Mouse (Mus musculus) embryonic facial prominence, embryonic 13.5 days (tissue): Measurements from ENCODE around the gene 4930535I16Rik. TPM values are rescaled to one million over a fixed set of nuclear protein-coding genes. Genes with fewer than 3 reads are reported as not detected.
"Not testable (repeated sequence)": the region's sequence is repeated elsewhere in the genome, so short reads cannot be mapped to it uniquely, and the experiment has no call there.

ENCODE experiments used
- ATAC-seq: fragments of 200-750 bp; cut with Nextera tagmentation; 2 replicates; pipeline ENCODE4 v1.8.0; 2017; ENCODE audit warnings: low read depth; ENCODE audit not compliant: insufficient number of reproducible peaks, insufficient read depth, low FRiP score, low TSS enrichment
- H3K27ac ChIP-seq: fragments of 300-500 bp; sonication (generic); 2 replicates; pipeline ENCODE4 v1.5.1; 2015; ENCODE audit warnings: moderate library complexity, mild to moderate bottlenecking, inconsistent platforms
- H3K27me3 ChIP-seq: fragments of 300-500 bp; sonication (generic); 2 replicates; pipeline ENCODE4 v1.6.1; 2015; ENCODE audit warnings: mild to moderate bottlenecking, inconsistent platforms
- H3K36me3 ChIP-seq: fragments of 300-500 bp; sonication (generic); 2 replicates; pipeline ENCODE4 v1.6.1; 2015; ENCODE audit warnings: mild to moderate bottlenecking, inconsistent platforms
- H3K4me1 ChIP-seq: fragments of 300-500 bp; sonication (generic); 2 replicates; pipeline ENCODE4 v1.6.1; 2015; ENCODE audit warnings: inconsistent platforms
- H3K4me2 ChIP-seq: fragments of 300-500 bp; sonication (generic); 2 replicates; pipeline ENCODE4 v1.6.1; 2015; ENCODE audit warnings: moderate library complexity, mild to moderate bottlenecking, inconsistent platforms
- H3K4me3 ChIP-seq: fragments of 300-500 bp; sonication (generic); 2 replicates; pipeline ENCODE4 v1.5.1; 2015; ENCODE audit warnings: mild to moderate bottlenecking, inconsistent platforms
- H3K9ac ChIP-seq: fragments of 300-500 bp; sonication (generic); 2 replicates; pipeline ENCODE4 v1.6.1; 2015; ENCODE audit warnings: mild to moderate bottlenecking, inconsistent platforms
- H3K9me3 ChIP-seq: fragments of 300-500 bp; sonication (generic); 2 replicates; pipeline ENCODE4 v1.6.1; 2016; ENCODE audit warnings: inconsistent platforms
- WGBS: fragments of 180-500 bp; shearing (Covaris S2); methylation state at CpG from one replicate; pipeline ENCODE4 v1.1.7; 2015; ENCODE audit warnings: mixed read lengths; 5-methylcytosine and 5-hydroxymethylcytosine counted together
- polyA plus RNA-seq: library from polyadenylated mRNA; unstranded; fragments of >200 nt; fragmentation: Nextera tagmentation; extraction: Ambion mirVana; gene quantifications from 2 replicates; pipeline ENCODE4 v1.2.1, GENCODE M21; 2015

4930535I16Rik gene
- not detected in 2 replicates for polyA plus RNA-seq

DNA sequence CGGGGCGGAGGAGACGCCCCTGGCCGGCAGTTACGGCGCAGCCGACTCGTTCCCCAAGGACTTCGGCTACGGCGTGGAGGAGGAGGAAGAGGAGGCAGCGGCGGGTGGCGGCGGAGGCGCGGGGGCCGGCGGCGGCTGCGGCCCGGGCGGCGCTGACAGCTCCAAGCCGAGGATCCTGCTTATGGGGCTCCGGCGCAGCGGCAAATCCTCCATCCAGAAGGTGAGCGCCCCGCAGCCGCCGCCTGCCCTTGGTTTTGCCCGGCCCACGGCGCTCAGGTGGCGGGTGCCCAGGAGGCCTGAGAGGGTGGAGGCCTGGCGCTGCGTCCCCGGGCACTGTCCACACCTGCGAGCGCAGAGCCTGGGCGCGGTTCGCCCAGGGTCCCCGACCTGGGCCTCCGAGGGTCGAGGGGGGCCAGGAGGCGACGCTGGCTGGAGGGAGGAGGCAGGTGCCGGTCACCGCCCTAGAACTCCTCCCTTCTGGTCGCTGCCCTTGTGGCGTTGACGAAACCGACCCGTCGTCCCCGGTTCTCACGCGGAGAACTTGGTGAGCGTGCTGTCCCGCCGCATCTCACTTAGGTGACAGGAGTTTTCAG is at the start of gene 4930535I16Rik:
TSS of gene 4930535I16Rik (minus strand) at position 475 of the 593 bp plus-strand sequence.
- Histone ChIP-seq H3K4me3 (peak within 1 kb of the TSS; percentile 99), H3K27me3 (no peaks in the 10 kb centered on the region), H3K27ac (peak within 1 kb of the TSS; percentile 85), H3K9me3 (no peaks in the 10 kb centered on the region), H3K9ac (peak within 1 kb of the TSS; percentile 98), H3K4me1 (peaks cover 17% of the 10 kb centered on the region), H3K36me3 (peaks cover 30% of the 10 kb centered on the region), H3K4me2 (peak within 1 kb of the TSS; percentile 85)
- under 1% methylated on average over 58 of the region's 63 CpGs for WGBS
- peak; percentile 66 for ATAC-seq

DNA sequence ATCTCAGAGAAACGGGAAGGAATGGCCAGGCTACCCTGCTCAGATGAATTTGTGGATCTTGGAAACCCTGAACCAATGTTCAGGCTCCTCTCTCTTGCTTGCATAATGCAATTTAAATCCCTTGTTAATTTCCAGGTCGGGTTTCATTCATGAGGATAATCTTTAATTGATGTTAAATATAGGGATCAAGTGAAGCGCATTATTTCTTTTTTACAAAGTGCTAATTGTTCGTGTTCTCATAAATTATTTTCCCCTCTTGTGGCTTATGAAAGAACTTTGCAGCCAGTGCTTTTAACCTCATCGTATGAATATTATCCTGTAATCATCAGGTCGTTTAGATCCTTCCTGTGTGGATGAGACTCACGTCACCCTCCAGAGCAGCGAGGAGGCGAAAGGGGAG is 44.9 kb upstream of the 4930535I16Rik start:
- peaks cover 9% of the 10 kb centered on the region for H3K4me1 ChIP-seq
- no peak overlapping the region for H3K9ac ChIP-seq
- no peak overlapping the region for H3K27ac ChIP-seq
- H3K9me3 ChIP-seq = no peaks in the 10 kb centered on the region
- WGBS = 47% methylated on average over 9 of the region's 9 CpGs
- H3K4me2 ChIP-seq = no peak overlapping the region
- no peaks in the 10 kb centered on the region for H3K36me3 ChIP-seq
- no peak overlapping the region for H3K4me3 ChIP-seq
- ATAC-seq = no peak
- H3K27me3 ChIP-seq = peaks cover 36% of the 10 kb centered on the region

DNA sequence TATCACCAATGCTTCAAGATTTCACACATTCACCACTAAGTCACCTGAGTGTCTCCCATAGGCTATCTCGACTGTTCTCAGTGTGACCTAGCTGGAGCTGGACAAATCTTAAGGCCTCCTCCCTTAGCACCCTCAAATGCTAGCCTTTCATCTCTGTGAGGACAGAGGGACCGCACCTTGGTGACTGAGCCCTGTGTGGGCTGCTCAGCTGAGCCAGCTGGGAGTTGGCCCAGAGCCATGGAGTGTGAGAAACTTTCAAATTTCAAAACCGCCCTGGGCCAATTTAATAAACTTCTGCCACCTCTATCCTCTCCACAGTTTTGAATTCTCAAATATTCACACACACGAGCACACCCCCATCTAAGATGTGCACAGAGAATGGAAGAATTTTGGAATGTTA is 43.1 kb upstream of the 4930535I16Rik start:
- Histone ChIP-seq H3K4me3 (no peak overlapping the region), H3K36me3 (no peaks in the 10 kb centered on the region), H3K4me1 (peaks cover 22% of the 10 kb centered on the region), H3K27ac (no peak overlapping the region), H3K9ac (no peak overlapping the region), H3K4me2 (no peak overlapping the region), H3K27me3 (peaks cover 45% of the 10 kb centered on the region), H3K9me3 (no peaks in the 10 kb centered on the region)
- 42% methylated on average over 4 of the region's 4 CpGs for WGBS
- ATAC-seq = no peak

GRCm38 (mm10) chr4:123957891-123958290 is 40.1 kb upstream of the 4930535I16Rik start:
- peaks cover 22% of the 10 kb centered on the region for H3K4me1 ChIP-seq
- peaks cover 45% of the 10 kb centered on the region for H3K27me3 ChIP-seq
- H3K4me2 ChIP-seq = no peak overlapping the region
- no peak overlapping the region for H3K4me3 ChIP-seq
- H3K27ac ChIP-seq = no peak overlapping the region
- H3K36me3 ChIP-seq = no peaks in the 10 kb centered on the region
- WGBS = 61% methylated on average over 4 of the region's 4 CpGs
- no peaks in the 10 kb centered on the region for H3K9me3 ChIP-seq
- H3K9ac ChIP-seq = no peak overlapping the region
- no peak for ATAC-seq

- Histone ChIP-seq H3K4me2 (peak overlapping the region; percentile 51), H3K36me3 (no peaks in the 10 kb centered on the region), H3K27me3 (peaks cover 45% of the 10 kb centered on the region), H3K4me3 (peak overlapping the region; percentile 29; the same call in 1 of the 2 replicates), H3K9me3 (no peaks in the 10 kb centered on the region), H3K27ac (no peak overlapping the region), H3K4me1 (peaks cover 22% of the 10 kb centered on the region), H3K9ac (no peak overlapping the region)
- WGBS = 48% methylated on average over 4 of the region's 4 CpGs
- ATAC-seq = no peak
Measured at GRCm38 (mm10) chr4:123957492-123957808, 39.6 kb upstream of the 4930535I16Rik start.

- Histone ChIP-seq H3K9me3 (no peaks in the 10 kb centered on the region), H3K4me2 (peak overlapping the region; percentile 51), H3K27me3 (peaks cover 45% of the 10 kb centered on the region), H3K9ac (peak overlapping the region; percentile 61), H3K4me1 (peaks cover 22% of the 10 kb centered on the region), H3K27ac (no peak overlapping the region), H3K36me3 (no peaks in the 10 kb centered on the region), H3K4me3 (peak overlapping the region; percentile 29)
- no peak for ATAC-seq
- WGBS = 8% methylated on average over 31 of the region's 31 CpGs
Measured at GRCm38 (mm10) chr4:123956703-123957491, 39.1 kb upstream of the 4930535I16Rik start.

GRCm38 (mm10) chr4:123952059-123952458 is 34.2 kb upstream of the 4930535I16Rik start:
- 31% methylated on average over 8 of the region's 8 CpGs for WGBS
- no peak overlapping the region for H3K9ac ChIP-seq
- ATAC-seq = no peak
- no peaks in the 10 kb centered on the region for H3K36me3 ChIP-seq
- no peak overlapping the region for H3K4me3 ChIP-seq
- H3K4me2 ChIP-seq = no peak overlapping the region
- peaks cover 11% of the 10 kb centered on the region for H3K4me1 ChIP-seq
- peaks cover 38% of the 10 kb centered on the region for H3K27me3 ChIP-seq
- no peaks in the 10 kb centered on the region for H3K9me3 ChIP-seq
- no peak overlapping the region for H3K27ac ChIP-seq

GRCm38 (mm10) chr4:123949649-123950048 is 31.8 kb upstream of the 4930535I16Rik start:
- Histone ChIP-seq H3K36me3 (no peaks in the 10 kb centered on the region), H3K4me1 (0 out of 2 replicates have a peak, but pooled peaks cover 3% of the 10 kb centered on the region), H3K4me3 (no peak overlapping the region), H3K27me3 (peaks cover 18% of the 10 kb centered on the region), H3K9ac (no peak overlapping the region), H3K27ac (no peak overlapping the region), H3K4me2 (no peak overlapping the region), H3K9me3 (no peaks in the 10 kb centered on the region)
- WGBS = 77% methylated on average over 10 of the region's 10 CpGs
- ATAC-seq = no peak

GRCm38 (mm10) chr4:123948901-123949300 is 31.1 kb upstream of the 4930535I16Rik start:
- Histone ChIP-seq H3K27ac (no peak overlapping the region), H3K4me2 (no peak overlapping the region), H3K9ac (no peak overlapping the region), H3K4me3 (no peak overlapping the region), H3K4me1 (0 out of 2 replicates have a peak, but pooled peaks cover 3% of the 10 kb centered on the region), H3K9me3 (no peaks in the 10 kb centered on the region), H3K36me3 (no peaks in the 10 kb centered on the region), H3K27me3 (peaks cover 12% of the 10 kb centered on the region)
- WGBS = 74% methylated on average over 6 of the region's 6 CpGs
- no peak for ATAC-seq

DNA sequence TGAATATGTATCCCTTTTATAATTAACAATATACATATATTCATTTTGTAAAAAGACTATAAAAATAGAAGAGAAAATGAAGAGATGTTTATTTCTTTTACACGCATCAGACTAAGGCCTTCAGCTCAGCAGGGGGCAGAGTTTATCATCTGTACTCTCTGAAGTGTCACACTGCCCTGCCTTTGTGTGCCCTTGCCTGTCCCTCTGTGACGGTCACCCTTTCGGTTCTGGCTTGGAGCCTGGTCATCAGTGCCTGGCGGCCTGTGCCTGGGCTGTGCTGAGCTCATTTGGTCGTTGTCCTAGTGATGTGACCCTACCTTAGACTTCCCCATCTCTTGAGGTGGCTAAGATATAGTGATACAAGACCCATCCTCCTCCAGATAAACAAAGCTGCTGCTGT is 29.3 kb upstream of the 4930535I16Rik start:
- Histone ChIP-seq H3K9ac (no peak overlapping the region), H3K27ac (no peak overlapping the region), H3K4me1 (0 out of 2 replicates have a peak, but pooled peaks cover 3% of the 10 kb centered on the region), H3K9me3 (no peaks in the 10 kb centered on the region), H3K4me2 (no peak overlapping the region), H3K27me3 (peaks cover 12% of the 10 kb centered on the region), H3K4me3 (no peak overlapping the region), H3K36me3 (no peaks in the 10 kb centered on the region)
- no peak for ATAC-seq
- WGBS = 75% methylated on average over 5 of the region's 5 CpGs

GRCm38 (mm10) chr4:123946701-123947100 is 28.9 kb upstream of the 4930535I16Rik start:
- no peaks in the 10 kb centered on the region for H3K9me3 ChIP-seq
- H3K4me1 ChIP-seq = 0 out of 2 replicates have a peak, but pooled peaks cover 3% of the 10 kb centered on the region
- ATAC-seq = no peak
- no peak overlapping the region for H3K4me3 ChIP-seq
- no peaks in the 10 kb centered on the region for H3K36me3 ChIP-seq
- H3K27ac ChIP-seq = no peak overlapping the region
- peaks cover 10% of the 10 kb centered on the region for H3K27me3 ChIP-seq
- WGBS = 87% methylated on average over 4 of the region's 4 CpGs
- no peak overlapping the region for H3K9ac ChIP-seq
- no peak overlapping the region for H3K4me2 ChIP-seq

- not testable (repeated sequence) for H3K4me1 ChIP-seq, ATAC-seq
- WGBS = 77% methylated on average over 7 of the region's 7 CpGs
Measured at GRCm38 (mm10) chr4:123940878-123941277, 23.1 kb upstream of the 4930535I16Rik start.

More at GRCm38 (mm10) chr4:123940878-123941277, 23.1 kb upstream of the 4930535I16Rik start:
- peaks cover 15% of the 10 kb centered on the region for H3K36me3 ChIP-seq
- H3K27me3 ChIP-seq, H3K27ac ChIP-seq, H3K4me3 ChIP-seq, H3K9ac ChIP-seq, H3K4me2 ChIP-seq, H3K9me3 ChIP-seq: not testable (repeated sequence)
